Mouse (Mus musculus): ENCODE data around the gene Macf1.

GRCm38 (mm10) chr4:123417478-123417877 lies 266.7 kb downstream of the Macf1 start:
- TF ChIP-seq CTCF (IDR thresholded peaks at IDR 0.05; ENCODE audit: extremely low read depth, insufficient read depth, low read length) (no peak), POLR2A (IDR thresholded peaks at IDR 0.05; ENCODE audit: extremely low read depth, insufficient read depth, low read length) (no peak)
